8 mouse cellular contexts compared by ENCODE assay signal in genomic region chr1:92371357-92371981, GRCm38 (mm10).
DNase-seq lines count a peak whose midpoint lies in the region; ATAC-seq and TF ChIP-seq lines count a peak whose summit lies in the region.

No protein-coding gene starts in this region.

- H3K27ac ChIP-seq in lung, postnatal 0 days (ENCODE audit: low read length): no peak overlapping the region
- H3K27ac ChIP-seq in hindbrain, postnatal 0 days: peak overlapping the region; percentile 54

- no peak for TF ChIP-seq EP300 in lung, postnatal 0 days (IDR thresholded peaks at IDR 0.05)

- no peak overlapping the region for H3K9ac ChIP-seq in lung, postnatal 0 days (replicated peaks; ENCODE audit: low read depth)
- H3K9ac ChIP-seq in hindbrain, postnatal 0 days (replicated peaks; ENCODE audit: low read length): no peak overlapping the region

- H3K9me3 ChIP-seq in lung, postnatal 0 days (ENCODE audit: low read length): no peaks in the 10 kb centered on the region
- H3K9me3 ChIP-seq in hindbrain, postnatal 0 days (ENCODE audit: low read length): no peaks in the 10 kb centered on the region

- H3K4me3 ChIP-seq in lung, postnatal 0 days (ENCODE audit: low read depth, low read length): no peak overlapping the region
- no peak overlapping the region for H3K4me3 ChIP-seq in hindbrain, postnatal 0 days (ENCODE audit: low read length)

- no peaks in the 10 kb centered on the region for H3K36me3 ChIP-seq in lung, postnatal 0 days (ENCODE audit: insufficient read depth, low read length)
- no peaks in the 10 kb centered on the region for H3K36me3 ChIP-seq in hindbrain, postnatal 0 days (ENCODE audit: insufficient read depth, low read length)

- H3K4me1 ChIP-seq in lung, postnatal 0 days (ENCODE audit: insufficient read depth, low read depth, low read length): no peaks in the 10 kb centered on the region
- H3K4me1 ChIP-seq in hindbrain, postnatal 0 days (ENCODE audit: insufficient read depth, low read length): peaks cover 19% of the 10 kb centered on the region

- H3K4me2 ChIP-seq in lung, postnatal 0 days (replicated peaks; ENCODE audit: low read depth, low read length): no peak overlapping the region
- peak overlapping the region; percentile 38 for H3K4me2 ChIP-seq in hindbrain, postnatal 0 days (ENCODE audit: low read depth, low read length)

- peak; percentile 62 for ATAC-seq in lung, postnatal 0 days
- peak; percentile 61 for ATAC-seq in hindbrain, postnatal 0 days

- WGBS in lung, postnatal 0 days: 40% methylated on average over 11 of the region's 11 CpGs
- 26% methylated on average over 11 of the region's 11 CpGs for WGBS in hindbrain, postnatal 0 days

- no peak for TF ChIP-seq CTCF in lung, postnatal 0 days (IDR thresholded peaks at IDR 0.05)
- TF ChIP-seq CTCF in hindbrain, postnatal 0 days (IDR thresholded peaks at IDR 0.05; ENCODE audit: low read depth): no peak

- peak; percentile 10 for DNase-seq in cerebellum, adult 9-10 months
- DNase-seq in cerebellum, adult 11-12 months: no peak
- peak; percentile 66 for DNase-seq in lung, postnatal 0 days (ENCODE audit: low spot score)
- no peak for DNase-seq in lung, adult 18-20 months
- DNase-seq in hindbrain, postnatal 0 days (ENCODE audit: low spot score): peak; percentile 84
- peak; percentile 22 for DNase-seq in lung, postnatal 25 days (ENCODE audit: low spot score)
- DNase-seq in telencephalon, adult 2 months (ENCODE audit: low read depth, low spot score): peak; percentile 82
- DNase-seq in adrenal gland, postnatal 14 days: no peak

- H3K27me3 ChIP-seq in lung, postnatal 0 days (replicated peaks; ENCODE audit: insufficient read depth, low read length): no peaks in the 10 kb centered on the region
- H3K27me3 ChIP-seq in hindbrain, postnatal 0 days (ENCODE audit: insufficient read depth, low read length): no peaks in the 10 kb centered on the region

Comparison
In these comparisons a context has a peak if more than half of its experiments do, and no peak if none do; other contexts are left out.
1. DNase-seq: peak in cerebellum, adult 9-10 months (single experiment), lung, postnatal 0 days (single experiment), hindbrain, postnatal 0 days (single experiment), lung, postnatal 25 days (single experiment) and telencephalon, adult 2 months (single experiment); none in cerebellum, adult 11-12 months (single experiment), lung, adult 18-20 months (0 of 2) and adrenal gland, postnatal 14 days (single experiment).